Mouse (Mus musculus) midbrain, postnatal 0 days (tissue): Measurements from ENCODE around the gene Gm44502. TPM values are rescaled to one million over a fixed set of nuclear protein-coding genes. Genes with fewer than 3 reads are reported as not detected.

Source experiments
- ATAC-seq: fragments of 200-750 bp; cut with Nextera tagmentation; 2 replicates; pipeline ENCODE4 v1.8.0; 2017; ENCODE audit warnings: moderate number of reproducible peaks, mild to moderate bottlenecking, moderate TSS enrichment, moderate library complexity; ENCODE audit not compliant: low FRiP score
- DNase-seq: peaks from one replicate; pipeline ENCODE4 v3.0.0-alpha.2; 2015; ENCODE audit warnings: low spot score
- H3K27ac ChIP-seq: fragments of 300-500 bp; sonication (generic); 2 replicates; pipeline ENCODE4 v1.5.1; 2014; ENCODE audit warnings: low read depth, mild to moderate bottlenecking, low read length, mixed read lengths
- H3K27me3 ChIP-seq: fragments of 300-500 bp; sonication (generic); 2 replicates; pipeline ENCODE4 v1.6.1; 2014; ENCODE audit warnings: low read length, control low read depth, mixed read lengths; ENCODE audit not compliant: insufficient read depth
- H3K36me3 ChIP-seq: fragments of 300-500 bp; sonication (generic); 2 replicates; pipeline ENCODE4 v1.6.1; 2014; ENCODE audit warnings: low read length, control low read depth, mixed read lengths; ENCODE audit not compliant: insufficient read depth
- H3K4me1 ChIP-seq: fragments of 300-500 bp; sonication (generic); 2 replicates; pipeline ENCODE4 v1.6.1; 2014; ENCODE audit warnings: mild to moderate bottlenecking, control low read depth, antibody characterized with exemption, low read length, mixed read lengths; ENCODE audit not compliant: insufficient read depth
- H3K4me2 ChIP-seq: fragments of 300-500 bp; sonication (generic); 2 replicates; pipeline ENCODE4 v1.6.1; 2014; ENCODE audit warnings: low read depth, mild to moderate bottlenecking, low read length, mixed read lengths; ENCODE audit not compliant: poor library complexity, severe bottlenecking
- H3K4me3 ChIP-seq: fragments of 300-500 bp; sonication (generic); 2 replicates; pipeline ENCODE4 v1.5.1; 2014; ENCODE audit warnings: low read depth, mild to moderate bottlenecking, low read length, moderate library complexity
- H3K9ac ChIP-seq: fragments of 300-500 bp; sonication (generic); replicated peaks from 2 replicates; pipeline ENCODE4 v1.6.1; 2014; ENCODE audit warnings: mild to moderate bottlenecking, low read length, moderate library complexity, mixed read lengths; ENCODE audit not compliant: poor library complexity, severe bottlenecking
- H3K9me3 ChIP-seq: fragments of 300-500 bp; sonication (generic); 2 replicates; pipeline ENCODE4 v1.6.1; 2016; ENCODE audit warnings: low read length, control low read depth
- CTCF ChIP-seq: IDR thresholded peaks from 2 replicates; pipeline ENCODE4 v1.5.1; 2016; ENCODE audit warnings: antibody characterized with exemption, mild to moderate bottlenecking
- WGBS: fragments of 180-500 bp; shearing (Covaris S2); extraction: QIAGEN DNeasy Blood & Tissue Kit; methylation state at CpG from one replicate; pipeline ENCODE4 v1.1.7; 2014; 5-methylcytosine and 5-hydroxymethylcytosine counted together
- polyA plus RNA-seq: library from polyadenylated mRNA; unstranded; fragments of >200 nt; fragmentation: Nextera tagmentation; extraction: Ambion mirVana; gene quantifications from 2 replicates; pipeline ENCODE4 v1.2.1, GENCODE M21; 2015
- total RNA-seq: library from RNA; depleted of rRNA; stranded (reverse); fragments of >200 nt; gene quantifications from 2 replicates; pipeline ENCODE4 v1.2.3, GENCODE M21; 2014; rRNA removed

Gene Gm44502
- total RNA-seq, result 0.85 and 0.93 TPM in 2 replicates
- not detected in 2 replicates for polyA plus RNA-seq

- H3K4me3 ChIP-seq, result peak within 1 kb of the TSS; percentile 76
- peak; percentile 99 for DNase-seq
- ATAC-seq, result peak; percentile 95
- no peaks in the 10 kb centered on the region for H3K27me3 ChIP-seq
- H3K4me1 ChIP-seq, result 0 out of 2 replicates have a peak, but pooled peaks cover 2% of the 10 kb centered on the region
- H3K4me2 ChIP-seq, result peak within 1 kb of the TSS; percentile 96
- TF ChIP-seq CTCF, result no peak
- H3K27ac ChIP-seq, result peak within 1 kb of the TSS; percentile 93
- peak within 1 kb of the TSS; percentile 66 for H3K9ac ChIP-seq
- H3K9me3 ChIP-seq, result no peaks in the 10 kb centered on the region
- peaks cover 24% of the 10 kb centered on the region for H3K36me3 ChIP-seq
- under 1% methylated on average over 63 of the region's 70 CpGs for WGBS
These were observed at the start of gene Gm44502, which contains the start of the genes C730034F03Rik and Chkb for GRCm38 (mm10) chr15:89429352-89430221. Gene Gm44502, minus strand, starts transcription at chr15:89429696. Gene C730034F03Rik, plus strand, starts transcription at chr15:89429589. Gene Chkb, minus strand, starts transcription at chr15:89429908.

GRCm38 (mm10) chr15:89478622-89479021 lies 49.1 kb upstream of the Gm44502 start:
- no peak overlapping the region for H3K27ac ChIP-seq
- no peaks in the 10 kb centered on the region for H3K27me3 ChIP-seq
- H3K4me1 ChIP-seq, result peaks cover 14% of the 10 kb centered on the region
- DNase-seq (no peak), ATAC-seq (no peak)
- H3K9me3 ChIP-seq, result no peaks in the 10 kb centered on the region
- no peak for TF ChIP-seq CTCF
- no peak overlapping the region for H3K4me3 ChIP-seq
- no peak overlapping the region for H3K4me2 ChIP-seq
- H3K9ac ChIP-seq, result no peak overlapping the region
- H3K36me3 ChIP-seq, result no peaks in the 10 kb centered on the region
- 95% methylated on average over 3 of the region's 3 CpGs for WGBS

GRCm38 (mm10) chr15:89477806-89478205 lies 48.3 kb upstream of the Gm44502 start:
- TF ChIP-seq CTCF, result no peak
- no peak overlapping the region for H3K27ac ChIP-seq
- H3K27me3 ChIP-seq, result no peaks in the 10 kb centered on the region
- ATAC-seq, result no peak
- H3K9me3 ChIP-seq, result no peaks in the 10 kb centered on the region
- DNase-seq, result no peak
- 42% methylated on average over 8 of the region's 8 CpGs for WGBS
- H3K9ac ChIP-seq, result no peak overlapping the region
- H3K4me1 ChIP-seq, result peaks cover 14% of the 10 kb centered on the region
- no peak overlapping the region for H3K4me3 ChIP-seq
- H3K36me3 ChIP-seq, result 0 out of 2 replicates have a peak, but pooled peaks cover 3% of the 10 kb centered on the region
- H3K4me2 ChIP-seq, result no peak overlapping the region

GRCm38 (mm10) chr15:89477091-89477491 lies 47.6 kb upstream of the Gm44502 start, which contains the start of gene Arsa:
Gene Arsa, minus strand, starts transcription at chr15:89477425.
- no peaks in the 10 kb centered on the region for H3K9me3 ChIP-seq
- H3K4me3 ChIP-seq, result peak within 1 kb of the TSS; percentile 47
- no peak for TF ChIP-seq CTCF
- H3K27ac ChIP-seq, result peak within 1 kb of the TSS; percentile 81
- H3K4me1 ChIP-seq, result peaks cover 14% of the 10 kb centered on the region
- ATAC-seq (no peak), DNase-seq (no peak)
- no peaks in the 10 kb centered on the region for H3K27me3 ChIP-seq
- peak within 1 kb of the TSS; percentile 65 for H3K9ac ChIP-seq
- 30% methylated on average over 9 of the region's 9 CpGs for WGBS
- H3K36me3 ChIP-seq, result 0 out of 2 replicates have a peak, but pooled peaks cover 3% of the 10 kb centered on the region
- peak within 1 kb of the TSS; percentile 69 for H3K4me2 ChIP-seq

- Histone ChIP-seq H3K27ac (peak overlapping the region; percentile 81), H3K4me1 (peaks cover 14% of the 10 kb centered on the region), H3K4me2 (peak overlapping the region; percentile 69), H3K36me3 (0 out of 2 replicates have a peak, but pooled peaks cover 3% of the 10 kb centered on the region), H3K9ac (peak overlapping the region; percentile 65), H3K27me3 (no peaks in the 10 kb centered on the region), H3K4me3 (peak overlapping the region; percentile 47), H3K9me3 (no peaks in the 10 kb centered on the region)
- TF ChIP-seq CTCF, result no peak
- peak; percentile 62 for DNase-seq
- ATAC-seq, result peak; percentile 49; the same call in 1 of the 2 replicates
- 5% methylated on average over 5 of the region's 5 CpGs for WGBS
These were observed 46.9 kb upstream of the Gm44502 start for GRCm38 (mm10) chr15:89476475-89476815.
